Mouse (Mus musculus): ENCODE results near the gene Rai1.

DNA sequence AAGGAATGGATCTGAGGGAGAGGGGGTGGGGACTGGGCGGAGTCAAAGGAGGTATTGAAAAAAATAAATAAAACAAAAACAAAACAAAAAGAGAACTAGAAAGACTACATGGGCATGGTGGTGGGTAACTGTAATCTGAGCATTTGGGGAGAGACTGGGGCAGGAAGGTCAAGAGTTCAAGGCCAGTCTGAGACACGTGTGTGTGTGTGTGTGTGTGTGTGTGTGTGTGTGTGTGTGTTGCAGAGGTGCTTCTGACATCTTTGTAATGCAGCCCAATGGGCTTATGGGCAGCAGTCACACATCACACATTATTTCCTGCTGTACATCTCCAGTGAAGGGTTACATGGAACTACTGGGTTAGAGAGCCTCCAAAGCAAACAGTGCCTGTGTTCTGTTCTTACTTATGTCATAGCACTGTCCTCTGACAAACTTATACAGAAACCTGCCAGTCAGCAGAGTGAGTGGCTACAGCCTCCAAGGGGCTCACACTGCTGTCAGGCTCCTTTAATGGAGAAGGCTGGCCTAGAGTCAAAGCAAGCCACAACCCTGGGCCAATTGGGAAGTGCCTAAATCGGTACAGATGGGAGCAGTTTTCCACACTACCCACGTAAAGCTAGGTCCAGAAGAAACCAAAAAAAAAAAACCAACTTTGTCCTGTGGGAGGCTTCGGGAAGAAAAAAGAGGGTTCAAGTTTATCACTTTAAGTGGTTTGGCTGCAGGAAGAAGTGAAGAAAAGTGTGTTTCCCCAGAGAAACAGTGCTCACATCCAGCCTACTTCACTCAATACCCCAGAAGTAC lies 143.1 kb downstream of the Rai1 start:
- TF ChIP-seq CTCF (conservative IDR thresholded peaks at IDR 0.05; ENCODE audit: low read length) (no peak), POU5F1 (IDR thresholded peaks at IDR 0.05; ENCODE audit: borderline replicate concordance, low read length) (no peak)

All from E14TG2a.4 (cell line).